Mouse (Mus musculus): ENCODE data around the gene Rspo4.
A peak's percentile ranks its signal among the peaks of the same experiment; 100 is the strongest.

Gene Rspo4

DNA sequence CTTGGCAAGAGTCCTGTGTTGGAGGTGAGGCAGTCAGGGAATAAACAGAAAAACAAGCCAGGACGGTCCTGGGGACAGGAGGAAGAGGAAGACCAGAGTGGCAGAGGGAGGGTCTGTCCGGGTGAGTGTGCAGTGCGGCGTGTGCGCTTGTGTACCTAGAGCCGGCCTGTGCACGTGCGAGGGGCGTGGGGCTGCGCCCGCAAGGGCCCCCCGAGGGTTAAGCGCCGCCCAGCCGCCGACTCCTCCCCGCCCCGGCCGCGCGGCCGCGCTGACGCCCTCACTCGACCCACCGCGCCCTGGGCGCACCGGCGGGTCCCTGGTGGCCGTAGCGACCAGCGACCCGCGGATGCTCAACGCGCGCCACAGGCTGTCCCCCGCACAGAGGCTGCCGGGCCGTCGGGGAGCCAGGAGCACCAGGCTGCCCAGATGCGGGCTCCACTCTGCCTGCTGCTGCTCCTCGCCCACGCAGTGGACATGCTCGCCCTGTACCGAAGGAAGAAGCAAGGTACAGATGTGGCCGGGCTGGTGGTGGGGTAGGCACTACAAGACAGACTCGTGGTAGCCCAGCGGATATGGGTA, at the start of gene Rspo4:
Gene Rspo4, plus strand, starts transcription at position 280 of the 579 bp plus-strand sequence.
- DNase-seq = no peak

DNA sequence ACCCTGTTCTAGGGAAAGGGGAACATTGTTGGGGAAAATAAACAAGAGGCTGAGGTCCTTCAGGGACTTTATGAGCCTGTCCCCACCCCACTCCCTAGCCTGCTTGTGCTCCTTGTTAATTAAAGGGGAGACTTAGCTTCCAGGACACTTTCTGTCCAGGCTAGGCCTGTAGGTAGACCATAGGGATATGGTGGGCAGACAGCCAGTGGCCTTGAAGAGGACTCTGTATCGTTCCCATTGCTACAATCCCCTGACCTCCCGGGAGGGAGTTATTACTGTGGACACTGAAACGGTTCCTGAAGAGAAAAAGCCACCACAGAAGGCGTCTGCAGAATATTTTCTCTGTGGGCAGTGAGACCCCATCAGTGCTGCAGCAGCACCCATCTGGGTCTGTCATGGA, 27.1 kb upstream of the Rspo4 start:
- no peak for DNase-seq

GRCm38 (mm10) chr2:151862257-151862810, 19.6 kb downstream of the Rspo4 start:
- no peak for DNase-seq

DNA sequence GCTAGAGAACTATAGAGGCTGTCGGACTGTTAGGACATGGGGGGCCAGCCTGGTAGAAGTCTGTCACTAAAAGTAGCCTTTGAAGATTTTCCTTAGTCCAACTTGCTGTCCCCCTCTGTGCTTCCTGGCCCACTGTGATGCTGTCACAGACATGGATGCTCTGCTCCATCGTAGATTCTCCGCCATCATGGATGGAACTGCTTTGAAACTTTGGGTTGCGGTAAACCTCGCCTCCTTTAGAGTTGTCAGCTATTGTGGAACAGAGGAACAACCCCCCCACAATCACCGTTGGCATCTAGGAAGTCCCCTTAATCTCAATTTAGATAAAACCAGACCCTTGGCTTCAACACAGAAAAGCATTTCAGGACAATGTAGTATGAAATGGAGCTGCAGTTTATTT, 22.2 kb downstream of the Rspo4 start:
- DNase-seq = no peak

GRCm38 (mm10) chr2:151866487-151866886, 23.8 kb downstream of the Rspo4 start:
- DNase-seq = no peak

- no peak for DNase-seq
These were observed 25.5 kb downstream of the Rspo4 start for GRCm38 (mm10) chr2:151868196-151868595.

GRCm38 (mm10) chr2:151874551-151874950, 31.8 kb downstream of the Rspo4 start:
- no peak for DNase-seq

- peak in 1 of 2 experiments; percentile 11 for DNase-seq
These were observed 33.3 kb downstream of the Rspo4 start for GRCm38 (mm10) chr2:151876012-151876485.

GRCm38 (mm10) chr2:151878645-151879044, 35.9 kb downstream of the Rspo4 start:
- no peak for DNase-seq

GRCm38 (mm10) chr2:151879760-151880159, 37.0 kb downstream of the Rspo4 start:
- no peak for DNase-seq

DNA sequence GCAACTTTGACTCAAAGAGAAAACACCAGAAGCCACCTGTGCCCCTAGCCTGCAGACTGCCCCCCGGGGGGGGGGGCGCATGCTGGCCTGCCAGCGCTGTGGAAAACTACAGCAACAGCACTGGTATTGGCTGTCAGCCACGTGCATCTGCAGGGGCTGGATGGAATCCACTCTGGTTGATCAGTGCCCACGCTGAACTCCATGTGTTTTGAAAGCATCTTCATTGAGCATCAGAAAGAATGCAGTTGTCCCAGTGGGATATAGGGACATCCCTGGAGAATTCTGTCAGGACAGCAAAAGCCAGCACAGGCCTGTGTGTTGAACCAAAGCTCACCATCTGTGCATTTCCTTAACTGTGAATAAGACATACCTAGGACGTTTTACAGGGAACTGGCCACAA, 48.3 kb downstream of the Rspo4 start:
- DNase-seq = no peak

- no peak for DNase-seq
These were observed 50.5 kb downstream of the Rspo4 start for GRCm38 (mm10) chr2:151893122-151893774.

- DNase-seq = no peak
These were observed 51.7 kb downstream of the Rspo4 start for GRCm38 (mm10) chr2:151894209-151894980.

DNA sequence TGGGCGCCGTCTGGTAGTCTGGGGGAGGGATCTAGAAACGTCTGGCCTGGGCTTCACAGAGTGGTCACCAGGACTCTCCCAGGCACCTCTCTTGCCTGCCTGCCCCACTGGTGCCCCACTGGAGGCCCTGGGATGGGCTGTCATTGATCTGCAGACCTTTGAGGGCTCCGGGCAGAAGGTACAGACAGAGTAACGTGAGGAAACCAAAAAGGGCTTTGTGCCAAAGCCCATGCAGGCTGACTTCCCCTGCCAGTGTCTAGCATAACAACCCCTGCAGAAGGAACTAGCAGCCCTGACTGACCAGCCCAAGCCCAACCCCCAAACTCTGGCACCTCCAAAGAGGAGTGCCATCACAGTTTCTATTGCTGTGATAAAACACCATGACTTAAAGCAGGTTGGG, 53.2 kb downstream of the Rspo4 start:
- DNase-seq = no peak

DNA sequence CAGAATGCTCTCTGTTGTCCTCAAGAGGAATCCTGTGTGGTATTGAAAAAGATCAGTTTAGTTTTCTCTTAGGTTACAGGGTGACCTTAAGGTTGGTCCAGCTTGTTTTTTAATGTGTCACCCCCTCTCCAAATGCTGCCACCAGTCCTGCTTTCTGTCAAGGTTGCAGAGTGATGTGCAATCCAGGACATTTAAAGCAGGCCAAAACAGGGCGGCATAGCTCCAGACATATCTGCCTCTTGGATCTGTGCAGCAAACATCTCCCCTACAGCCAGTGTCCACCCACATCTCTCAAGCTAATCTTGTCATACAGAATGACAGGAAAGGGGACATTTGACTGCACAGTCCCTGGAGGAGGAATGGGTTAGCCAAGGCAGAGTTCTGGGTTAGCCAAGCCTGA, 55.4 kb downstream of the Rspo4 start:
- no peak for DNase-seq

DNA sequence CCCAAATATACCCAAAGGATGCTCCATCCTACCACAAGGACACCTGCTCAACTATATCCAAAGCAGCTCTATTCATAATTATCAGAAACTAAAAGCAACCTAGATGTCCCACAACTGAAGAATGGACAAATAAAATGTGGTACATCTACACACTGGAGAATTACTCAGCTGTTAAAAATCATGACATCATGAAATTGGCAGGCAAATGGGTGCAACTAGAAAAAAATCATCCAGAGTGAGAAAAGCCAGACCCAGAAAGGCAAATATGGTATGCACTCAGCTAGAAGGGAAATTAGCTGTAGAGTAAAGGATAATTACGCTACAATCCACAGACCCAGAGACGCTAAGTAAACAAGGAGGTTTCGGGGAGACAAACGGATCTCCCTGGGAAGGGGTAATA, 58.1 kb downstream of the Rspo4 start:
- DNase-seq = no peak

DNA sequence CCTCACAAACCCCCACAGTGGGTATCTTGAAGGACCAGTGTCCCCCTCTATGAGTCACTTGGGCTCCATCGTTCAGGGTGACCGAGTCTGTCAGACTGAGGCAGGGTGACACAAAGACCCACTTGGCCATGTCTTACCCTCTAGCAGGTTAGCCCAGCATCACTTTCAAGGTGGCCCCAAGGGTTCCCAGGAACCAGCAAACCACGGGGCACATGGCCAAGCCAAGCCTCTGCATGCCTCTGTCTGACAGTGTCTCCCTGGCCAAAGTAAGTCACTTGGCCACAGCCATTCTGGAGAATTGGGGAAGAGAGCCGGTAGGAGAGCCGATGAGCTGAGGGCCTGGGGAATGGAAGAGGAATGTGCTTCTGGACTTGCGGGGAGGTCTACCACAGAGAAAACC, 60.5 kb downstream of the Rspo4 start:
- DNase-seq = no peak

DNA sequence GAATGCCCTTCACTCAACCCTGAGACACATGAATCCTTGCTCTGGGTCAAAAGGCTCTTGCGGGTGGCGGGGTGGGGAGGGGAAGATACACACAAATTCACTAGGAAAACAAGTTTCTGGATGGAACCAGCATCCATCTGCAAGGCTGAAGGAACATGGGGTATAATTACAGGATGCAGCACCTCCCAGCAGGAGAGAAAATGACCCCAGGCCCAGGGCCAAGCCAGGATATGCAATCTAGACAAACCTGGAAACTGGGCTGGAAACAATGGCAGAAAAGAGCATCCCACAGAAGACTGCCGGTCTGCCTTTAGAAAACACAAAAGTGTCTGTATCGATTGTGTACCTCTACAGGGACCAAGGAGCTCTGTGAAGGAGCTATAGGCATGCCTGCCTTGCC, 61.2 kb downstream of the Rspo4 start:
- DNase-seq = no peak

GRCm38 (mm10) chr2:151904636-151905035, 61.9 kb downstream of the Rspo4 start:
- no peak for DNase-seq

- no peak for DNase-seq
These were observed 64.3 kb downstream of the Rspo4 start for GRCm38 (mm10) chr2:151907020-151907419.

- DNase-seq = no peak
These were observed 66.7 kb downstream of the Rspo4 start for GRCm38 (mm10) chr2:151909386-151909785.

- DNase-seq = no peak
These were observed 67.8 kb downstream of the Rspo4 start for GRCm38 (mm10) chr2:151910498-151910897.

DNA sequence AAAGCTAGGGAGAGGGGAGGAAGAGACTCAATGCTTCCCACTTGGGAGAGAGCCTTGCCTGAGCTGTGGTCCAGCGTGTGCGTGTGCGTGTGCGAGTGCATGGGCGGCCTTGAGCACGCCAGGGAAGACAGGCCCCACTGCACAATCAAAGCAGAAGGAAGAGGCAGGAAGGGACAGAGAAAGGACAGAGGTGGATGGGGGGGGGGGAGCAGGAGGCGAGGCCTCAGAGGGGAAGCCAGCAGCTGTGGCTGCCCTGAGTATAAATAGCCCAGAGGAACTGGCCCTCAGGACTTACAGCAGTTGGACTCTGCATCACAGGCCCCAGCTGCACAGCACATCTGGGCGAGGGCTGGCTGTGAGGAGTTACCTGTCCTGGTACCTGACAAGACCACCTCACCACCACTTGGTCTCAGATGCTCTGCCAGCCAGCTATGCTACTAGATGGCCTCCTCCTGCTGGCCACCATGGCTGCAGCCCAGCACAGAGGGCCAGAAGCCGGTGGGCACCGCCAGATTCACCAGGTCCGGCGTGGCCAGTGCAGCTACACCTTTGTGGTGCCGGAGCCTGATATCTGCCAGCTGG, 68.3 kb downstream of the Rspo4 start, which contains the start of gene Angpt4:
Gene Angpt4, plus strand, starts transcription at position 292 of the 582 bp plus-strand sequence.
- no peak for DNase-seq

All from thymus, adult 18-20 months (tissue).